Mouse (Mus musculus) midbrain, embryonic 13.5 days (tissue): ENCODE measurements around the gene Gipc3. TPM values are rescaled to one million over a fixed set of nuclear protein-coding genes. Genes with fewer than 3 reads are reported as not detected.

Source experiments
- ATAC-seq: fragments of 200-750 bp; cut with Nextera tagmentation; 2 replicates; pipeline ENCODE4 v1.8.0; 2017; ENCODE audit warnings: mild to moderate bottlenecking, moderate TSS enrichment, moderate library complexity
- H3K27ac ChIP-seq: fragments of 300-500 bp; sonication (generic); 2 replicates; pipeline ENCODE4 v1.5.1; 2015; ENCODE audit warnings: inconsistent platforms, mild to moderate bottlenecking, moderate library complexity
- H3K27me3 ChIP-seq: fragments of 300-500 bp; sonication (generic); 2 replicates; pipeline ENCODE4 v1.6.1; 2015; ENCODE audit warnings: mild to moderate bottlenecking, inconsistent platforms
- H3K36me3 ChIP-seq: fragments of 300-500 bp; sonication (generic); 2 replicates; pipeline ENCODE4 v1.6.1; 2015; ENCODE audit warnings: mild to moderate bottlenecking, inconsistent platforms
- H3K4me1 ChIP-seq: fragments of 300-500 bp; sonication (generic); replicated peaks from 2 replicates; pipeline ENCODE4 v1.6.1; 2015; ENCODE audit warnings: inconsistent platforms
- H3K4me2 ChIP-seq: fragments of 300-500 bp; sonication (generic); replicated peaks from 2 replicates; pipeline ENCODE4 v1.6.1; 2015; ENCODE audit warnings: moderate library complexity, mild to moderate bottlenecking, inconsistent platforms
- H3K4me3 ChIP-seq: fragments of 300-500 bp; sonication (generic); replicated peaks from 2 replicates; pipeline ENCODE4 v1.5.1; 2015; ENCODE audit warnings: mild to moderate bottlenecking, inconsistent platforms
- H3K9ac ChIP-seq: fragments of 300-500 bp; sonication (generic); replicated peaks from 2 replicates; pipeline ENCODE4 v1.6.1; 2015; ENCODE audit warnings: mild to moderate bottlenecking, inconsistent platforms
- H3K9me3 ChIP-seq: fragments of 300-500 bp; sonication (generic); 2 replicates; pipeline ENCODE4 v1.6.1; 2016; ENCODE audit warnings: mild to moderate bottlenecking, inconsistent platforms
- WGBS: fragments of 180-500 bp; shearing (Covaris S2); methylation state at CpG from one replicate; pipeline ENCODE4 v1.1.7; 2015; 5-methylcytosine and 5-hydroxymethylcytosine counted together
- polyA plus RNA-seq: library from polyadenylated mRNA; unstranded; fragments of >200 nt; fragmentation: Nextera tagmentation; extraction: Ambion mirVana; gene quantifications from 2 replicates; pipeline ENCODE4 v1.2.1, GENCODE M21; 2015

Gene Gipc3
- polyA plus RNA-seq, 1 experiment from 2014 or later = not detected

DNA sequence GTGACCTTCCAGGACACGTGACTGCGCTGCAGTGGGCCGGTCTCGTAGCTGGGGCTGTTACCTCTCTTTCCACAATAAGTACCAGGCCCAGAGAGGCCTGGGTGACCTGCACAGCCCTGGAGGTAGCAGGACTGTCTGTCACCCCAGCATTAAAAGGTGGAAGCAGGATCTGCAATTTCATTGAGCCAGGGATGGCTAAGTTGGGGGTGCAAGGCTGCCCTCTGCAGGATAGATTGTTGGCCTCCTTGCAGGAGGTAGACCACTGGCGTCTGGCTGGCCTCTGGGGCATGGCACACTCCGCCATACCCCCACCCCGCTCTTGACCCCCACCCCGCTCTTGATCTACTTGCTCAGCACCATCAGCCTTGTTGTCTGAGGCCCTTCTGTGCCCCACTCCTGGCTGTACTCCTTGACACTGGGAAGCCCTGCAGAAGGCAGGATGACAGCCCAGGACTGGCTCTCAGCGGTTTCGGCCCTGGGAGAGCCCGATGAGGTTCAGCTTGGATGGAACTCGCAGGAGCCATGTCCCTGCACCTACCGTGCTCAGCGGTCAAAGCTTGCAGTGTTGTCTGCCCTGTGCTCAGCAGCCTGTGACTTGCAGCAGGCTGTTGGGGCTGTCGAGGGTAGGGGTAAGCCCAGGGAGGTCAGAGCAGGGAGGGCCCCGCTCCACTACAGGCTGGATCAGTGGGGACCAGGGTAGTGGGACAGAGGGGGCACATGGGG lies 26.6 kb downstream of the Gipc3 start:
- no peak overlapping the region for H3K4me3 ChIP-seq
- H3K27ac ChIP-seq = no peak overlapping the region
- H3K36me3 ChIP-seq = peaks cover 72% of the 10 kb centered on the region
- ATAC-seq = no peak
- no peaks in the 10 kb centered on the region for H3K27me3 ChIP-seq
- no peak overlapping the region; the same call in 1 of the 2 replicates for H3K9ac ChIP-seq
- H3K9me3 ChIP-seq = no peaks in the 10 kb centered on the region
- 0 out of 2 replicates have a peak overlapping the region, but pooled peaks have one; percentile 17 for H3K4me2 ChIP-seq
- peaks cover 25% of the 10 kb centered on the region for H3K4me1 ChIP-seq
- WGBS = 42% methylated on average over 16 of the region's 16 CpGs

DNA sequence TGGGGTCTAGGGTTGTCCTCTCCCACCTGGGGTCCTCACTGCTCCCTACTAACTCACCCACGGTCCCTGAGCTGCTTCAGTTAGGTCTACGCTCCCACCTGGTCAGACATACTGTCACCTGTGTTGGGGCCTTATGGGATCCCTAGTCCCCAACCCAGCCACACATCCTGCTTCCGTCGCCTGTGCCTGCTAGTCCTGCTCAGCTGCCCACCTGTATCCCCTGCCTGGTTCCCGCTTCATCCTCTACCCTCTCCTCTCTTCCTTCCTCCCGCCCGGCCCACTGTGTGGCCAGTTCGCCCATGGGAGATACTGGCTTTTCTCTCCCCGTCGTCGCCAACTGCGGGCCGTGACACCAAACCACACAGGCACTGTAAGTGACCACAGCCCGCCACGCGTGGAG lies 27.5 kb downstream of the Gipc3 start:
- Histone ChIP-seq H3K27ac (no peak overlapping the region), H3K9ac (no peak overlapping the region), H3K27me3 (no peaks in the 10 kb centered on the region), H3K36me3 (peaks cover 81% of the 10 kb centered on the region), H3K4me2 (no peak overlapping the region), H3K4me3 (no peak overlapping the region), H3K4me1 (peaks cover 24% of the 10 kb centered on the region), H3K9me3 (no peaks in the 10 kb centered on the region)
- 94% methylated on average over 16 of the region's 16 CpGs for WGBS
- ATAC-seq = no peak

DNA sequence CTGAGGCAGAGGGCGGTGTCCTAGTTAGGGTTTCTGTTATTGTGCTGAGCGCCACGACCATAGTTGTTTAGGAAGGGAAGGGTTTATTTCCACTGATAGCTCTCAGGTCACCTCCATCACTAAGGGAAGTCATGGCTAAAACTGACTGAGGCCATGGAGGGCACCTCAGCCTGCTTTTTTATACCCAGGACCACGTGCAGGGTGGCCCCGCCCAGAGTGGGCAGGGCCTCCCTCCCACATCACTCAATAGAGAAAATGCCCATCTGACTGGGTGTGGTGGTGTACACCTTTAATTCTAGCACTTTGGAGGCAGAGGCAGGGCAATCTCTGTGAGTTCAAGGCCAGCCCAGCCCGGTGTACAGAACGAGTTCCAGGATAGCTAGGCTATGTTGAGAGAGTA lies 28.9 kb downstream of the Gipc3 start:
- Histone ChIP-seq H3K36me3 (peaks cover 95% of the 10 kb centered on the region), H3K27me3 (no peaks in the 10 kb centered on the region), H3K9ac (no peak overlapping the region), H3K27ac (no peak overlapping the region), H3K9me3 (no peaks in the 10 kb centered on the region), H3K4me3 (no peak overlapping the region), H3K4me1 (peaks cover 17% of the 10 kb centered on the region), H3K4me2 (no peak overlapping the region)
- ATAC-seq = no peak
- WGBS = 81% methylated on average over 7 of the region's 7 CpGs

DNA sequence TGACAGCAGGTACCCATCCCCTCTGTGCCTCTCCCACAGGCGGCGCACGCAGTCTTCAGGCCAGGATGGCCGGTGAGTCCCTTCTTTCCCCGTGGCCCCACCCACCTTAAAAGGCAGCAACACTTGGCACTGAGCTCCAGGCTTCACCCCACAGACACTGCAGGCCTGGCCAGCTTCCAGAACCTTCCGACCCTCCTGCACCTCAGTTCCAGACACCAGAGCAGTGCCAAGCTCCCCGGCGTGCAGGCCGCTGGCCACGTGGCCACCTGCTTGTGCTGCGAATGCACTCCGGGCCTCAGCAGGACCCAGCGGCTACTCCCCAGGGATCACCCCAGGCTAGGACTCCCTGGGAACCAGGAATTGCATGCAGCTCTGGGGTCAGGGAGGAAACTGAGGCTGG lies 29.5 kb downstream of the Gipc3 start:
- no peak for ATAC-seq
- WGBS = 92% methylated on average over 13 of the region's 13 CpGs
- Histone ChIP-seq H3K9ac (no peak overlapping the region), H3K4me3 (no peak overlapping the region), H3K9me3 (no peaks in the 10 kb centered on the region), H3K4me2 (no peak overlapping the region), H3K36me3 (peaks cover 99% of the 10 kb centered on the region), H3K27ac (no peak overlapping the region), H3K27me3 (no peaks in the 10 kb centered on the region), H3K4me1 (peaks cover 11% of the 10 kb centered on the region)

DNA sequence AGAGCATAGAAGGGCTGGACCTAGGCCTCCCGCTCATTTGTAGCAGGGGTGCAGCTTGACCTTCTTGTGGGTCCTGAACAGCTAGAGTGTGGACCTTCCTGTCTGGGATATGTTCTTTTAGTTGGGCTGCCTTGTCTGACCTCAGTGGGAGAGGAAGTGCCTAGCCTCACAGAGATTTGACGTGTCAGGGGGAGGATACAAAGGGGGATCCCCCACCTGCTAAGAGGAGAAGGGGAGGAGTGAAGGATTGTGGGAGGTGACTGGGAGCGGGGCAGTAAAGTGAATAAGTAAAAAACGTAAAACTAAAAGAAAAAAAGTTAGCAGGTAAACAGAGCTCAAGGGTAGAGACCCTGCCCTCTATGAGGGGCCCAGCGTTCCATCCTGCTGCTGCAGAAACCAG lies 33.5 kb downstream of the Gipc3 start:
- Histone ChIP-seq H3K9me3 (no peaks in the 10 kb centered on the region), H3K27ac (no peak overlapping the region), H3K27me3 (no peaks in the 10 kb centered on the region), H3K36me3 (peaks cover 91% of the 10 kb centered on the region), H3K4me3 (no peak overlapping the region), H3K4me1 (peaks cover under 1% of the 10 kb centered on the region; the same call in 1 of the 2 replicates), H3K4me2 (no peak overlapping the region), H3K9ac (no peak overlapping the region)
- WGBS = 94% methylated on average over 5 of the region's 5 CpGs
- ATAC-seq = no peak

DNA sequence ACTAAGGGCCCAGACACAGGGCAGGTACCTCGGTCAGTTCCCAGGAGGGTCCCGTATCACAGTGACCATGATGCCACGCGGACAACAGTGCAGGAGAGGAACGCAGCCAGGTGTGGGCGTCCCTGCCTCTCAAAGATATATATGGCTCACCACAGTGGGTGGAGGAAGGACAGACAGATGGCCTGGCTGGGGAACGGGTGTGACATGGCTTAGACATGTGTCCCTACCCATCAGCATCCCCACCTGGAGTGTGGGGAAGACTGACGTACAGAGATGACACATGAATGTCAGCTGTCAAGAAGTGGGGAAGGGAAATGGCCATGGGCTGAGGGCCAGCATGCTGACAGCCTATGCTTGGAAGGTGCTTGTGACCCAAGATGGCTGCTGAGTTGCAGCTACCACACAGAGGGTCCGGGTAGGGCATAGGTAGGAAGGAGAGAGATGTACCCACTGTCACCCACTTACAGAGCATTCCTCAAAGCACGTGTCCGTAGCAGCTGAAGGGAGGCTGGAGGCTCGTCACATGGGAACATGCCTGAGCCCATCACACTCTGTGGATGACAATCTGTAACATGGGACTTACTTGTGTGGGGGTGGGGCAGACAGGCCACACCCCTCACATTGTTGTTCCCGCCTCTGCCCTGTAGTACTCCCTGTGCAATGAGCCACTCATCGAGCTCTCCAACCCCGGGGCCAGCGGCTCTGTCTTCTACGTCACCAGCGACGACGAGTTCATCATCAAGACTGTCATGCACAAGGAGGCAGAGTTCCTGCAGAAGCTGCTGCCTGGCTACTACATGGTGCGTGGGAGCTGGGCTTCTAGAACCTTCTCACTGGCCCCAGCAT lies 36.0 kb downstream of the Gipc3 start:
- no peak overlapping the region for H3K4me3 ChIP-seq
- H3K4me2 ChIP-seq = no peak overlapping the region
- ATAC-seq = no peak
- peaks cover 23% of the 10 kb centered on the region for H3K4me1 ChIP-seq
- no peak overlapping the region for H3K27ac ChIP-seq
- no peaks in the 10 kb centered on the region for H3K27me3 ChIP-seq
- H3K36me3 ChIP-seq = peaks cover 66% of the 10 kb centered on the region
- H3K9me3 ChIP-seq = no peaks in the 10 kb centered on the region
- WGBS = 93% methylated on average over 21 of the region's 21 CpGs
- no peak overlapping the region for H3K9ac ChIP-seq

DNA sequence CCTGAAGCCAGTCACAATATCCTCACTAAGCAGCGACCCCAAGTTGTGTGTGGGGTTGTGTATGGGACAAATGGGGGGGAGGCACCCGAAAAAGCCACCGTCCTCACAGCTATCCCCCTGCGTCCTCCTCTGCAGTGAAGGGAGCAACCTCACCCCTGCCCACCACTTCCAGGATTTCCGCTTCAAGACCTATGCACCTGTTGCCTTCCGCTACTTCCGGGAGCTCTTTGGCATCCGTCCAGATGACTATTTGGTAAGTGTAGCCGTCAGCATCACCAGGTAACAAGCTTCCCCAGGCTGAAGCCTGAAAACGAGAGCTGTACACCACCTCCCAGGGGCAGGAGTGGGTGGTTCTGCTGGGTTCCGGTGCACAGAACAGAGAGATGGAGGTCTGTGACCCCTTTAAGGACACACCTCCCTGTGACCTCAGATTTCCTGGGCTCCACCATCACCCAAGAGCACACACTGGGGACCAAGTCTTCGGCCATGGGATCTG lies 36.8 kb downstream of the Gipc3 start:
- Histone ChIP-seq H3K36me3 (peaks cover 57% of the 10 kb centered on the region), H3K4me3 (no peak overlapping the region), H3K9ac (no peak overlapping the region), H3K4me2 (no peak overlapping the region), H3K27ac (no peak overlapping the region), H3K9me3 (no peaks in the 10 kb centered on the region), H3K27me3 (no peaks in the 10 kb centered on the region), H3K4me1 (peaks cover 30% of the 10 kb centered on the region)
- 97% methylated on average over 12 of the region's 12 CpGs for WGBS
- ATAC-seq = no peak

DNA sequence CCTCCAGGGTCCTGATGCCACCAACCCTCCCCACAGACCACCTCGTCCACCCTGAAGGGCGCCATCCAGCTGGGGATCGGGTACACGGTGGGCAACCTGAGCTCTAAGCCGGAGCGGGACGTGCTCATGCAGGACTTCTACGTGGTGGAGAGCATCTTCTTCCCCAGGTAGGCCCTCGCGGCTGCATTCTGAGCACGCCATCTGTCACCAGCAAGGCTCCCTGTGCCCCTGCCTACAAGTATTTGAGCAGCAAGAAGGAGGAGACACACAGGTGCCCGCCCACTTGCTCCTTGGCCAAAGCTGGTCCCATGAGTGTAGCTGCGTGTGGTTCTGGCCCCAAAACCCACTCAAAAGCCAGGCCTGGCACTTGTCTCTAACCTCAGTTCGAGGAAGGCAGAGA lies 37.4 kb downstream of the Gipc3 start:
- H3K27ac ChIP-seq = no peak overlapping the region
- no peak overlapping the region for H3K4me2 ChIP-seq
- H3K36me3 ChIP-seq = peaks cover 52% of the 10 kb centered on the region
- H3K9ac ChIP-seq = no peak overlapping the region
- H3K27me3 ChIP-seq = no peaks in the 10 kb centered on the region
- no peak overlapping the region for H3K4me3 ChIP-seq
- H3K9me3 ChIP-seq = no peaks in the 10 kb centered on the region
- peaks cover 33% of the 10 kb centered on the region for H3K4me1 ChIP-seq
- WGBS = 95% methylated on average over 14 of the region's 14 CpGs
- ATAC-seq = no peak

DNA sequence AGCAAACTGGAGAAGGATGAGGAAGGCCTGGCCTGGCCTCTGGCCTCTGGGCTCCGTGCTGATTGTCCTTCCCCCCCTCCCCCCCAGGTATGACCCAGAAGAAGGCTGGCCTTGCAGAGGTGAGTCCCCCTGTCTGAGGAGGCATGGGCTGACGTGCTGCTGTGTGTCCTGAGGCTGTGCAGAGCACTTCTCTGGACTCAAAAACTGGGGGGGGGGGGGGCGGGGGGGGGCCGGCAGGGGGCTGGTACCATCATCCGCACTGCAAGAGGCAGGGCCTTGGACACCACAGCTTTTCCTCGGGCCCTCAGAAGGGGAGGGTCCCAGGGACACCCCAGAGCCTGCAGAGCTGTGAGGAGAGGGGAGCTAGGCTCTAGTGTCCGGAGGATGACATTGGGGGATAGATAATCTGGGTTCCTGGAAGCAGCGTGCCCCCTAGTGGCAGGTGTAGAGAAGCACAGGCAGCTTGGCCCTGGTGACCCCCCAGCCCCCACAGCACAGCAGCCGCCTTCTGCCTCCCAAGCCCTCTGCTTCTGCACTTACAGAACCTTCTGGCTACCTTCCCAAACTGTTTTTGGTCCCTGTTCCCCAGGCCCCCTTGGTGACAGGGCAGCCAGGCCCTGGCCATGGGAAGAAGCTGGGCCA lies 38.3 kb downstream of the Gipc3 start:
- Histone ChIP-seq H3K4me2 (no peak overlapping the region), H3K9me3 (no peaks in the 10 kb centered on the region), H3K27me3 (no peaks in the 10 kb centered on the region), H3K27ac (no peak overlapping the region), H3K4me3 (no peak overlapping the region), H3K4me1 (peaks cover 39% of the 10 kb centered on the region), H3K36me3 (peaks cover 42% of the 10 kb centered on the region), H3K9ac (no peak overlapping the region)
- 31% methylated on average over 6 of the region's 9 CpGs for WGBS
- ATAC-seq = no peak

DNA sequence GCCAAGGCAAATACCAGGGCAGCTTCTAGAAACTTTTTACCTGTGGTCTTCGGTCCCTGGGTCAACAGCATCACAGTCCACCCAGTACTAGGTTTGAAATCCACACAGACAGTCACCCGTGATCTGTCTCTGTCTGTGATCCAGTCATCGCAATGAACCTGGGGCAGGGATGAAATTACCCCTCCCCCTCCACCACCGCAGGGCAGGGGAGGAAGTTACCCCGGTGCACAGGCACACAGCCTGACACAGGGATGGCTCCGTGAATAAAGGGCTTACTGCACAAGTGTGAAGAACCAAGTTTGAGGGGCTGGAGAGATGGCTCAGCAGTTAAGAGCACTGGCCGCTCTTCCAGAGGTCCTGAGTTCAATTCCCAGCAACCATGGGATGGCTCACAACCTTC lies 39.3 kb downstream of the Gipc3 start:
- Histone ChIP-seq H3K27ac (no peak overlapping the region), H3K4me2 (no peak overlapping the region), H3K9ac (0 out of 2 replicates have a peak overlapping the region, but pooled peaks have one; percentile 19), H3K36me3 (peaks cover 33% of the 10 kb centered on the region), H3K27me3 (no peaks in the 10 kb centered on the region), H3K4me3 (no peak overlapping the region), H3K9me3 (no peaks in the 10 kb centered on the region), H3K4me1 (peaks cover 39% of the 10 kb centered on the region)
- 82% methylated on average over 7 of the region's 7 CpGs for WGBS
- no peak for ATAC-seq

DNA sequence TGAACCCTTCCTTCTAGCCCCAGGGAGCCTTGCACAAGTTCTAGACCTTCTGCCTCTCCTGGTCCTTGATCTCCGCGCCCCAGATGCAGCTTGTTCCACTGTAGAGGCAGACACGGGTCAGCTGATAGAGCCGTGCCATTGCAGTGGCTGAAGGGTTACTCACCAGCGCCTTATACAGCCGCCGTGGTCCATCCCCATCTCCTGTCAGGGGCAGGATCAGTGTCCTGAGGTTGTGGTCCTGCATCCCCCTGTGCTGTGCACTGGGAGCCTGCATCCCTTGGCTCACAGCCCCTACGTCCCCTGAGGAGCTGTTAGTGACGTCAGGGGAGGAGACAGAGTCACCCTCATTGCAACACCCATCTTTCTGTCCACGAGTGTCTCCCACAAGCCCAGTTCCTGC lies 39.8 kb downstream of the Gipc3 start:
- H3K9me3 ChIP-seq = no peaks in the 10 kb centered on the region
- no peaks in the 10 kb centered on the region for H3K27me3 ChIP-seq
- peaks cover 39% of the 10 kb centered on the region for H3K4me1 ChIP-seq
- 82% methylated on average over 10 of the region's 10 CpGs for WGBS
- peaks cover 28% of the 10 kb centered on the region for H3K36me3 ChIP-seq
- H3K27ac ChIP-seq = no peak overlapping the region
- no peak for ATAC-seq
- H3K4me3 ChIP-seq = no peak overlapping the region
- H3K9ac ChIP-seq = no peak overlapping the region
- H3K4me2 ChIP-seq = no peak overlapping the region

DNA sequence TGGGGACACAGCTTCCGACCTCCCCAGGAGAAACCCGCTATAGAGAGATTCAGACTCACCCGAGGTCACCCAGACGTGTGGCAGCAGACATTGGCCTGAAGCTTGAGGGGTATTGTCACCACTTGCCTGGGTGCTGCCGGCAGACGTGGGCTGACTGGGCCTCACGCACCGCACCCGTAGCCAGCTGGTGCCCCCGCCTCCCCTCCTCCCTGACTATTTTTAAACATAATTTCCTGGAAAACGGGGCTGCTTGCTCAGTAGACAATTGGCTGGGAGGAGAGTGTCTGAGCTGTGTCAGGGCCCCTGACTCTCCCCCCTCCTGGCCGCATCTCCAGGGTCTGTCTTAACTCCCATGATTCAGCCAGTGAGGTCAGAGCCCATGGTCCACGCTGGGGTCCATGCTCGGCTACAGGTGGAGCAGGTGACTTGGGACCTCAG lies 40.3 kb downstream of the Gipc3 start:
- H3K4me3 ChIP-seq = no peak overlapping the region
- no peaks in the 10 kb centered on the region for H3K9me3 ChIP-seq
- H3K36me3 ChIP-seq = peaks cover 23% of the 10 kb centered on the region
- 77% methylated on average over 14 of the region's 14 CpGs for WGBS
- H3K9ac ChIP-seq = no peak overlapping the region
- H3K27ac ChIP-seq = 0 out of 2 replicates have a peak overlapping the region, but pooled peaks have one; percentile 19
- peaks cover 39% of the 10 kb centered on the region for H3K4me1 ChIP-seq
- H3K4me2 ChIP-seq = no peak overlapping the region
- no peaks in the 10 kb centered on the region for H3K27me3 ChIP-seq
- ATAC-seq = no peak
